Mouse (Mus musculus): ENCODE results near the gene Tmem87b. TPM values are rescaled to one million over a fixed set of nuclear protein-coding genes. Genes with fewer than 3 reads are reported as not detected.

The Tmem87b gene
- polyA plus RNA-seq, 1 experiment from 2014 or later: 32.1 TPM

- in situ Hi-C loops (cut with MboI; ENCODE audit: low pct_unique_long_range_greater_than_20kb): loop anchor here (5.0 kb wide), 1 partner anchor 120 kb away; the partner anchor contains the start of gene Mertk
- peak; percentile 20 for ATAC-seq
- peak; percentile 68 for DNase-seq (ENCODE audit: low read depth, low spot score)
- peak; percentile 73 for TF ChIP-seq CTCF (IDR thresholded peaks at IDR 0.05)
- H3K27me3 ChIP-seq: no peaks in the 10 kb centered on the region
- POLR2A ChIA-PET: interaction anchor here (1.2 to 1.9 kb wide), 2 partner anchors 118 to 120 kb away, joined by 4 to 6 read pairs; partner anchors contain the start of gene Mertk
- CTCF ChIA-PET: interaction anchor here (0.9 to 5.9 kb wide), 7 partner anchors 9 to 155 kb away, joined by 3 to 91 read pairs (median 3); partner anchors contain the start of gene Mertk
Measured at GRCm38 (mm10) chr2:128817387-128817785, 532 bp upstream of the Tmem87b start.

GRCm38 (mm10) chr2:128818956-128819643 lies 1.2 kb downstream of the Tmem87b start:
- no peak for TF ChIP-seq CTCF (IDR thresholded peaks at IDR 0.05)
- ATAC-seq (no peak), DNase-seq (ENCODE audit: low read depth, low spot score) (no peak)
- in situ Hi-C loops (cut with MboI; ENCODE audit: low pct_unique_long_range_greater_than_20kb): loop anchor here (5.0 kb wide), 1 partner anchor 122 kb away; the partner anchor contains the start of gene Mertk
- no peaks in the 10 kb centered on the region for H3K27me3 ChIP-seq
- ChIA-PET CTCF (interaction anchor here (1.0 to 2.2 kb wide), 2 partner anchors 24 to 121 kb away, joined by 3 to 10 read pairs; partner anchors contain the start of gene Mertk), POLR2A (interaction anchor here (0.5 to 1.9 kb wide), 6 partner anchors 14 to 1916 kb away, joined by 3 to 7 read pairs (median 4); partner anchors contain the start of gene Mertk)

DNA sequence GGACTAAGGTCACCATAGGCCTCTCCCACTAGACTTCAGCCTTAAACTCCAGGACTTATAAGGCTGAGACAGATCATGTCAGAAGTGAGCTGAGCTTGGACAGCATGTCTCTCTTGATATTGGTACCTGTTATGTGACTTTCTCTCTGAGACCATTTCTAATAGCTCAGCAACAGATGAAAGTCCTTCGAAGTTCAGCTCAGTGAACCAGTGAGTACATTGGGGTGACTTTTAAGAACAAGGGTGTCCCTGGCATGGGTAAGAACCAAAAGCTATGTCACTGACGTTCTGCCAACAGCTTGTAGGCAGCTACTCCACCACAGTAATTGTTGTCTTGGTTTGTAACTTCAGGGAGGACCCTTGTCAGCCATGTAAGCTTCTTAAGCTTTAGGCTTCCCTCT lies 2.7 kb downstream of the Tmem87b start:
- ATAC-seq: no peak
- no peak for DNase-seq (ENCODE audit: low read depth, low spot score)
- ChIA-PET CTCF (interaction anchor here (0.7 to 2.2 kb wide), 4 partner anchors 12 to 126 kb away, joined by 3 to 10 read pairs (median 3); partner anchors contain the start of gene Mertk), POLR2A (interaction anchor here (0.6 to 1.1 kb wide), 2 partner anchors 48 to 379 kb away, joined by 3 to 5 read pairs; no protein-coding TSS in a partner anchor)
- in situ Hi-C loops (cut with MboI; ENCODE audit: low pct_unique_long_range_greater_than_20kb): no loop called here
- TF ChIP-seq CTCF (IDR thresholded peaks at IDR 0.05): no peak
- no peaks in the 10 kb centered on the region for H3K27me3 ChIP-seq

DNA sequence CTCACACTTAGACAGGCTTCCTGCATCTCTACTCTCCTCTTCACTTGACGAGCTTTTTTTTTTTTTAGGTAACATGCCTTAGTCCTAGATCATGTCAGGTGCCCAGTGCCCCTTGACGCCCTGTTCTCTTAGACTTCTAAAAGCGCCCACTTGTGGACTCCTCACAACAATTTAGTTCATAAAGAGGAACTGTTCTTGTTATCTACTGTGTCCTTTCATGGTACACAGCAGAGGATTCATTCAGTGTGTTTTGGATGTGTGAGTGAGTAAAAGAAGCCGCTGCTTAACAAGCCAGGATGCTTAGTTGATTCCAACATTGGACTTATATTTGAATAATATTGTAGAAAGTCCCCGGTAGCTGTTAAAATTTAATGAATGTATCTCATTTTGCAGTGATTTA lies 6.0 kb downstream of the Tmem87b start:
- ATAC-seq (no peak), DNase-seq (ENCODE audit: low read depth, low spot score) (no peak)
- ChIA-PET POLR2A (no interaction called here), CTCF (interaction anchor here (1.0 to 1.7 kb wide), 2 partner anchors 10 to 126 kb away, joined by 4 read pairs; no protein-coding TSS in a partner anchor)
- no peak for TF ChIP-seq CTCF (IDR thresholded peaks at IDR 0.05)
- H3K27me3 ChIP-seq: no peaks in the 10 kb centered on the region
- in situ Hi-C loops (cut with MboI; ENCODE audit: low pct_unique_long_range_greater_than_20kb): no loop called here

- H3K27me3 ChIP-seq: no peaks in the 10 kb centered on the region
- ATAC-seq (no peak), DNase-seq (ENCODE audit: low read depth, low spot score) (no peak)
- ChIA-PET POLR2A (no interaction called here), CTCF (interaction anchor here (1.3 kb wide), 1 partner anchor 11 kb away, joined by 3 read pairs; no protein-coding TSS in a partner anchor)
- in situ Hi-C loops (cut with MboI; ENCODE audit: low pct_unique_long_range_greater_than_20kb): no loop called here
- TF ChIP-seq CTCF (IDR thresholded peaks at IDR 0.05): no peak
Measured at GRCm38 (mm10) chr2:128827787-128828186, 9.9 kb downstream of the Tmem87b start.

- POLR2A ChIA-PET: interaction anchor here (0.5 kb wide), 1 partner anchor 13 kb away, joined by 7 read pairs; no protein-coding TSS in a partner anchor
- in situ Hi-C loops (cut with MboI; ENCODE audit: low pct_unique_long_range_greater_than_20kb): no loop called here
- ATAC-seq (no peak), DNase-seq (ENCODE audit: low read depth, low spot score) (no peak)
- CTCF ChIA-PET: interaction anchor here (1.3 to 1.5 kb wide), 2 partner anchors 12 to 23 kb away, joined by 3 to 4 read pairs; no protein-coding TSS in a partner anchor
- H3K27me3 ChIP-seq: no peaks in the 10 kb centered on the region
- no peak for TF ChIP-seq CTCF (IDR thresholded peaks at IDR 0.05)
Measured at GRCm38 (mm10) chr2:128832611-128833010, 14.7 kb downstream of the Tmem87b start.

GRCm38 (mm10) chr2:128833035-128833434 lies 15.1 kb downstream of the Tmem87b start:
- ATAC-seq: peak; percentile 69
- ChIA-PET POLR2A (interaction anchor here (0.5 kb wide), 1 partner anchor 14 kb away, joined by 7 read pairs; no protein-coding TSS in a partner anchor), CTCF (interaction anchor here (1.2 to 1.5 kb wide), 3 partner anchors 9 to 22 kb away, joined by 3 to 4 read pairs (median 4); no protein-coding TSS in a partner anchor)
- in situ Hi-C loops (cut with MboI; ENCODE audit: low pct_unique_long_range_greater_than_20kb): no loop called here
- DNase-seq (ENCODE audit: low read depth, low spot score): peak; percentile 35
- H3K27me3 ChIP-seq: no peaks in the 10 kb centered on the region
- TF ChIP-seq CTCF (IDR thresholded peaks at IDR 0.05): no peak

DNA sequence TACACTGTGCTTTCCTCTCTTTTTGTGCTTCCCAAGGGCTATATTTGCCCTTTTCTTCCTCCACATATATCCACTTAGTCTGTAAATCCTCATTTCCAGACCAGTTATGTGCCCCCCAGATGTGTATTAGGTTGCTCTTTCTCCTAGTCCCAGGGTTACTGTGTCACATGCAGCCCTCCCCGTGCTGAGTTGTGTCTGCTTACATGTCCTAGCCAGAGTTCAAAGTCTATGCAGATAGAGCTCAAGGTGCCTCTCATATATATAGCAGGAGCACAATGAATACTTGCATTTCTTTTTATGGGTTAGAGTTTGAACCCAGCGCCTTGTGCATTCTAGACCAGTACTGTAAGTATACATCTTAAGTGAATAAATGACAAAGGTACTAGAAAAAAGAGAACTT lies 15.5 kb downstream of the Tmem87b start:
- CTCF ChIA-PET: interaction anchor here (1.2 to 1.5 kb wide), 2 partner anchors 10 to 22 kb away, joined by 4 read pairs; no protein-coding TSS in a partner anchor
- H3K27me3 ChIP-seq: no peaks in the 10 kb centered on the region
- in situ Hi-C loops (cut with MboI; ENCODE audit: low pct_unique_long_range_greater_than_20kb): no loop called here
- DNase-seq (ENCODE audit: low read depth, low spot score) (no peak), ATAC-seq (no peak)
- POLR2A ChIA-PET: no interaction called here
- TF ChIP-seq CTCF (IDR thresholded peaks at IDR 0.05): no peak

DNA sequence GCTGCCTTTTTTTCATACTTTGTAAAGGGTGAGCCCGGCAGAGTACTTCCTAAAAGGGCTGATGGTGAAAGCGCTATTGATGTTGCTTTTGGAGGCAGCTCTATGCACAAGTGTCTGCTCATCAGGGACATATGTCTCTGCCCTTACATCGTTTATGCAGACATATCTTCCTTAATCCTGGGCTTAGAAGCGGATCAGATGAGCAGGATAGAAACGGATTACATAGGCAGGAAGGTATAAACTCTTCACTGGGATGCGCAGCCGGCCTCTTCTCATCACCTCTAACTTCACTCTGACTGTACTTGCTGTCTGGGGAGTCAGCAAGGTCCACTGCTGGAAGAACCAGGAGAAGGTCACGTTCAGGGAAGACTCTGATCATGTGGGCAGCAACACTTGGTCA lies 19.6 kb downstream of the Tmem87b start:
- ChIA-PET CTCF (interaction anchor here (1.4 kb wide), 1 partner anchor 8 kb away, joined by 4 read pairs; no protein-coding TSS in a partner anchor), POLR2A (no interaction called here)
- DNase-seq (ENCODE audit: low read depth, low spot score) (no peak), ATAC-seq (no peak)
- H3K27me3 ChIP-seq: no peaks in the 10 kb centered on the region
- in situ Hi-C loops (cut with MboI; ENCODE audit: low pct_unique_long_range_greater_than_20kb): no loop called here
- no peak for TF ChIP-seq CTCF (IDR thresholded peaks at IDR 0.05)

- DNase-seq (ENCODE audit: low read depth, low spot score) (no peak), ATAC-seq (no peak)
- in situ Hi-C loops (cut with MboI; ENCODE audit: low pct_unique_long_range_greater_than_20kb): no loop called here
- ChIA-PET CTCF (interaction anchor here (0.9 to 1.4 kb wide), 4 partner anchors 7 to 15 kb away, joined by 3 to 4 read pairs (median 3); no protein-coding TSS in a partner anchor), POLR2A (no interaction called here)
- TF ChIP-seq CTCF (IDR thresholded peaks at IDR 0.05): no peak
- H3K27me3 ChIP-seq: no peaks in the 10 kb centered on the region
Measured at GRCm38 (mm10) chr2:128838611-128839010, 20.7 kb downstream of the Tmem87b start.

Measured in Patski (cell line).